Mouse (Mus musculus) CD4-positive, CD25-positive, alpha-beta regulatory T cell, adult 2 months (primary cell): ENCODE data around the gene Zcwpw1.

Source experiments
- DNase-seq: peaks from one replicate; pipeline ENCODE4 v3.0.0-alpha.2; 2012; ENCODE audit warnings: low read depth, low spot score

The Zcwpw1 gene

GRCm38 (mm10) chr5:137784546-137784945, 3.1 kb upstream of the Zcwpw1 start:
- DNase-seq: no peak

- peak; percentile 75 for DNase-seq
Measured at GRCm38 (mm10) chr5:137785164-137786031, 2.2 kb upstream of the Zcwpw1 start.

- DNase-seq: peak; percentile 100
Measured at GRCm38 (mm10) chr5:137786109-137786942, 1.3 kb upstream of the Zcwpw1 start.

- DNase-seq: peak; percentile 45
Measured at GRCm38 (mm10) chr5:137788171-137788570, 573 bp downstream of the Zcwpw1 start.

GRCm38 (mm10) chr5:137788946-137789531, 1.4 kb downstream of the Zcwpw1 start:
- no peak for DNase-seq

- no peak for DNase-seq
Measured at GRCm38 (mm10) chr5:137791553-137791952, 4.0 kb downstream of the Zcwpw1 start.

- DNase-seq: no peak
Measured at GRCm38 (mm10) chr5:137796606-137797005, 9.0 kb downstream of the Zcwpw1 start.

- DNase-seq: no peak
Measured at GRCm38 (mm10) chr5:137800917-137801316, 13.3 kb downstream of the Zcwpw1 start.

GRCm38 (mm10) chr5:137806158-137806557, 18.6 kb downstream of the Zcwpw1 start:
- DNase-seq: no peak

GRCm38 (mm10) chr5:137808316-137808715, 20.7 kb downstream of the Zcwpw1 start:
- DNase-seq: no peak

GRCm38 (mm10) chr5:137817466-137818222, 30.0 kb downstream of the Zcwpw1 start:
- DNase-seq: peak; percentile 12

- DNase-seq: no peak
Measured at GRCm38 (mm10) chr5:137822126-137822525, 34.5 kb downstream of the Zcwpw1 start.

- no peak for DNase-seq
Measured at GRCm38 (mm10) chr5:137822602-137823001, 35.0 kb downstream of the Zcwpw1 start.

- DNase-seq: no peak
Measured at GRCm38 (mm10) chr5:137823455-137824045, 36.0 kb downstream of the Zcwpw1 start.

- no peak for DNase-seq
Measured at GRCm38 (mm10) chr5:137825030-137825429, 37.4 kb downstream of the Zcwpw1 start.

GRCm38 (mm10) chr5:137825971-137826370, 38.4 kb downstream of the Zcwpw1 start:
- no peak for DNase-seq

GRCm38 (mm10) chr5:137826421-137826820, 38.8 kb downstream of the Zcwpw1 start:
- peak; percentile 41 for DNase-seq

GRCm38 (mm10) chr5:137828694-137829093, 41.1 kb downstream of the Zcwpw1 start:
- DNase-seq: no peak

- no peak for DNase-seq
Measured at GRCm38 (mm10) chr5:137830238-137830637, 42.6 kb downstream of the Zcwpw1 start.

GRCm38 (mm10) chr5:137831106-137831505, 43.5 kb downstream of the Zcwpw1 start:
- DNase-seq: no peak

GRCm38 (mm10) chr5:137831506-137831905, 43.9 kb downstream of the Zcwpw1 start:
- DNase-seq: no peak
